Mouse (Mus musculus): ENCODE data around the gene Mapk11. TPM values are rescaled to one million over a fixed set of nuclear protein-coding genes. Genes with fewer than 3 reads are reported as not detected.

Mapk11 gene
- polyA plus RNA-seq (2012): not detected in 2 replicates

DNA sequence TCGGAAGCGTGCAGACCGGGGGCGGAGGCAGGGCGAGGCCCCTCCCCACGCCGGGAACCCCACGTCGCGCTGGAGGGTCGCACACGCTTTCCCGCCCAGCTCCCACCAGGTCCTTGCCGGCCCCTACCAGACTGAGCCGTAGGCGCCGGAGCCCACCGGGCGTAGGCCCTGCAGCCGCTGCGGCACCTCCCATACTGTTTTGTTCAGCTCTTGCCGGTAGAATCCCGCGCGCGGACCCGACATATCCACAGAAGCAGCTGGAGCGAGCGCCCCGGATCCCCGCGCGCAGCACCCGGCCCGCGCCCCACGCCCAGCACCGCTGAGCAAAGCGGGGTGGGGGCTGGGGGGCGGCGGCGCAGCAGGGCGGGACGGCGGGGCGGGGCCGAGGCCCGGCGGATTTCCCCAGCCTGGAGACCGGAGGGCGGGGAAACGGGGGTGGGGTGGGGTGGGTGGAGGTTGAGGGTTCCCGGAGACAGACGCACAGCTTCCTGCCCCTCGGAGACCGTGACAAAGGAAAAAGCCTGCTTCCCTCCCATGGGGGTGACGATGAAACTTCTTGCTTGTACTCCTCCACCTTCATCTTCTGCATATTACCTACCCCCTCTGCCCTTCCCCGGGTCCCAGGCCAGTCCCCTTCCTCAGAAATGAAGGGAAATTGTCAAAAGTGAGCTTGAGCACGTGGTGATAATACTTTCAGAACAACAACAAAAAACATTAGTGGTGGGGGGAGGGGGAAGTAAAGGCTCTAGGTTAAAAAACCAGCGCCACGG, at the start of gene Mapk11:
Gene Mapk11, minus strand, starts transcription at position 358 of the 770 bp plus-strand sequence.
- TF ChIP-seq GATA1 (IDR thresholded peaks at IDR 0.05; ENCODE audit: low read length): no peak

DNA sequence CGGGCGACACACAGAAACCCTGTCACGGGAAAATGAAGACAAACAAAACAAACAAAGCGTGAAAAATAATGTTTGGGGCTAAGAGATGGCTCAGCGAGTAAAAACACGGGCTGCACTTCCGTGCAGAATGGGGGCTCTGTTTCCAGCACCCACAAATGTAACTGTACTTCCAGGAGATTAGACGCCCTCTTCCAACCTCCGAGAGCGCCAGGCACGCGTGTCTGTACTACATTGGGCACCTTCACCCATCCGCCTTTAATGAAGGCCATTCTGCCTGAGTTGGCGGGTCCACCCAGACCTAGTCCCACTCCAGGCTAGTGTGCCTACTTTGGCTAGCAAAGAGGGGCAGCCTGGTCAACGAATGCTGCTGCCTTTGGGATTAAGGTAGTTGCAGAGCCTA, 47.6 kb upstream of the Mapk11 start:
- no peak for TF ChIP-seq GATA1 (IDR thresholded peaks at IDR 0.05; ENCODE audit: low read length)

DNA sequence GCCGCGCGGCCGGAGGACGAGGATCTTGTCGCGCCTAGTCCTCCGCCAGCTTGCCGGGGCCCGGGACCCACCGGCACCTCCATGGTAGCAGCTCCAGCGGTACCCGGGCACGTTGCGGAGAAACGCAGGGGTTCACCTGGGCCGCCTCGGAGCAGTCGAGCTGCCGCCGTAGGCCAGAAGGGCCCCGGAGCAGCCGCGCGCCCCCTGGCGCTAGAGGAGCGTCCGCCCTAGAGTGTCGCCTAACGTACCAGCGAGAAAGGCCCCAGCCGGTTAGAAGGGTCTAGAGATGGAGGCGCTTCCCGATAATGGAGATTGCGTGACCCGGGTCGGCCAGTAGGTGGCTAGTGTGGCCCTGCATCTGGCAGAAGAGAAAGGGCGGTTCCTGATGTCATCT, 46.9 kb upstream of the Mapk11 start, which contains the start of gene Dennd6b:
Gene Dennd6b, minus strand, starts transcription at position 184 of the 394 bp plus-strand sequence.
- no peak for TF ChIP-seq GATA1 (IDR thresholded peaks at IDR 0.05; ENCODE audit: low read length)

DNA sequence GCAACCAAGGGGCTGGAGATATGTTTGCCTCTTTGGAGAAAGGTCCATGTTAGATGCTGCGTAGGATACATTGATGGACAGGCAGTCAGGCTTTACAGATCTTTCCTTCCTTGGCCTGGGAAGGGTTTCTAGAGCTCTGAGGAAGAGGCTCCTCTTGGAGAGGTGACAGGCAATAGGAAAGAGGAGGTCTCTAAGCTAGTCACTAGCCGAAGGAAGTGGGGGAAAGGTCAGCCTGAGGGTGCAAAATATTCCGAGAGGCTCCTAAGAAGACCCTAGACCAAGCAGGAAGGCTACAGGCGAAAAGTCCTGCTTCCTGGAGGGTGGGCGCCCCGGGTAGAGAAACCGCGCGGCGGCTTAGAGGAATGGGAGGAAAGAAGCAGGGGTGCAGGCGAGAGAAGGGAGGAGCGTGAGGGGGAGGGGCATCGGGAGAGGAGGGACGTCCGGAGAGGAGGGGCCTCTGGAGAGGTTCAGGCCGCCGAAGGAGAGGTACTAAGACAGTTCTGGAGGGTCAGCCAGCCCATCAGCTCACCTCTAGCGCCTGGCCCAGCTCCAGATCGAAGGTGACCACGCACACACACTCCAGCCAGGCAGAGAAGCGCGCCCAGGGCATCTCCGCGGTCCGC, 46.4 kb upstream of the Mapk11 start:
- TF ChIP-seq GATA1 (IDR thresholded peaks at IDR 0.05; ENCODE audit: low read length): no peak

DNA sequence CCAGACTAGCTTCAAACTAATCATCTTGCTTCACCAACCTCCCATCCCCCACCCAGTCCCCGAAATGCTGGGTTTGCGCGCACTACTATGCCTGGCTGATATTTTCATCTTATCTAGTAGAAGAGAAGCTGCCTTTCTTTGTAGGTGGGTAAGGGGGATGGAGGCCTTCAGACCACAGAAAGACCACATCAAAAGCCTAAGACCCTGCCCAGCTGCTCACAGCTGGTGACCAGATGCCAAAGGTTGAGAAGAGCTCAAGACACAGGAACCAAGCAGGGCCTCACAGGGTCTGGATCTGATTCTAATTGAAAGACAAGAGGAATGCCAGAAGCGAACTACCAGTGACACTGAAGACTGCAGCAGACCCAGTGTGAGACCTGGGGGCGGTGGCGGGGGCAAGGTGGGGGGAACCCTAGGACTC, 45.8 kb upstream of the Mapk11 start:
- TF ChIP-seq GATA1 (IDR thresholded peaks at IDR 0.05; ENCODE audit: low read length): no peak

DNA sequence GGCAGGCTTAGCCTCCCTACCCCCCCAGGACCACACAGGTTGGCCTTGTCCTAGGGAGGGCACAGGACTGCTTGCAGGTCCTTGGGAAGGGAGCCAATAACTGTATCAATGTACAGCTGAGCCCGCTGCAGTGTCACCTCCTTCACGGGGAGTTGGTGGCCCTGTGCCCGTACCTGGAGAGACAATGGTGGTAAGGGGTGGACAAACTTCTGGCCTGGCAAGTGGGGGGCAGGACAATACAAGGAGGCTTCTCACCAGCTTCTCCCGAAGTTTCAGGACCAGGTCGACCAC, 35.5 kb upstream of the Mapk11 start:
- no peak for TF ChIP-seq GATA1 (IDR thresholded peaks at IDR 0.05; ENCODE audit: low read length)

DNA sequence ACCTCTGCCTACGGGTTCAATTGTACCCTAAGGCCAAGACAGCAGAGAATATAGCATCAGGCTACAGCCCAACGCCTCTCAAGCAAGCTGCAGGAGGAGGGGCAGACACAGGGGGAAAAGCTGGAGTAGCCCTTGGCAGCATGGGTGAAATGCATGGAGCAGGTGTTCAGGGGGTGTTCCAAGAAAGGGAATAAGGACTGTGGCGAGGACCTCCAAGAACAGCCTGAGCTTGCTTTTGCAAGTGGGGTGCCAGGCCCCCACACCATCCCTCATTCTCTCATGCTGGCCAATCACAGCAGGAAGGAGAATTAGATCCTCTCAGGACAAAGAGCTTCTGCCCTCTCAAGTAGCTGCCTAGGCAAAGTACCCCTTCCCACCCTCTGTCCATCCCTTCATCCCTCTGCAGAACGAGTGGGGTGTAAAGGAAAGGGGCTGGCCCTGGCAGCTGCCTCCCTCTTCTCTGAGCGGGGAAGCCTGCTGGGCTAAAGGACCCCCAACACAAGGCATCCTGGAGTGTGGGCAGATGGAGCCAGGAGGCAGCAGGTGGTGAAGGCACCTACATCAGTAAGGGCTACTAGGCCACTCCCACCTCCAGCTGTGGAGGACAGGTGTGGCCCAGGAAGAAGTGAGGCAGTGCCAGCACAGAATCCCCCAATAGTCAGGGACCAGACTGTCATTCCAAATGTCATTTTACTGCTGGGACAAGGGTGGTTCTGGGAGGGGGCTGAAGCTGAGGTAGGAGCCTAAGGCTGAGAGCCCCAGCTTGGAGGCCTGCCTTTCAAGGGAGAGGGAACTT, 34.9 kb upstream of the Mapk11 start:
- no peak for TF ChIP-seq GATA1 (IDR thresholded peaks at IDR 0.05; ENCODE audit: low read length)

DNA sequence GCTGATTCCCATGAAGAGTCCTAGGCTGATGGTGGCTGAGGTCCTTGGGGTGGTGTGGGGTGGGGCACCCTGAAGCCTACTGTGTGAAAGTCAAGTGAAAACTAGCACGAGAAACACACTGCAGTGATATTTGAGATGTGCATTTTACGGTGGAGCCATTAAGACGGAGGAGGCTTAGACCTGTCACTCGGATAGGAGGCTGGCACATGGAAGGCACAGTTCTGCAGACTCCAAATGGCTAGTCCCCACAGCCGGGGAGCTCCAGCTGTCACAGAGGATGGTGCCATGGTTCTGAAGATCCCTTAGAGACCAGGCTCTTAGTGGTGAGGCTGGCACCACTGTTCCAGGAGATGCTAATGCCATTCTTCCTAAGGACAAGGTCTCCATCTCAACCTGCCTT, 33.4 kb upstream of the Mapk11 start:
- no peak for TF ChIP-seq GATA1 (IDR thresholded peaks at IDR 0.05; ENCODE audit: low read length)

DNA sequence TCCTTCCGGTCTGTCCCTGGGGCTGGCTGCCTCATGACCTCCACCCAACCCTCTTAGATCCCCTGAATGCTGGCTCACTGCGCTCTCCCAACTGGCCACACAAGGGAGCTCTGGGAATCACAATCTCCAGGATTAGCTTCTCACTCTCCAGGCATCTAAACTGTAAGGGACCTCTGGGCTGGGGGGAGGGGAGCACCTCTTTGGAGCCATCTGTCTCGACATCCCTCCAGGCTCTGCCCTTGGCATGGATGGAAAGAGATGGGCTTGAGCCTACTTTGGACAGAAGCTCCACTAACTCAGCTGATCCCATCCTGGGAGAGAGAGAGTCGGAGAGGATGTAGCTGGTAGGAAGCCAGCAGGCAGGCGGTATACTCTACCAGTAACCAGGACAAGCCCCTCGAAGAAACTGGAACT, 32.9 kb upstream of the Mapk11 start:
- TF ChIP-seq GATA1 (IDR thresholded peaks at IDR 0.05; ENCODE audit: low read length): no peak

DNA sequence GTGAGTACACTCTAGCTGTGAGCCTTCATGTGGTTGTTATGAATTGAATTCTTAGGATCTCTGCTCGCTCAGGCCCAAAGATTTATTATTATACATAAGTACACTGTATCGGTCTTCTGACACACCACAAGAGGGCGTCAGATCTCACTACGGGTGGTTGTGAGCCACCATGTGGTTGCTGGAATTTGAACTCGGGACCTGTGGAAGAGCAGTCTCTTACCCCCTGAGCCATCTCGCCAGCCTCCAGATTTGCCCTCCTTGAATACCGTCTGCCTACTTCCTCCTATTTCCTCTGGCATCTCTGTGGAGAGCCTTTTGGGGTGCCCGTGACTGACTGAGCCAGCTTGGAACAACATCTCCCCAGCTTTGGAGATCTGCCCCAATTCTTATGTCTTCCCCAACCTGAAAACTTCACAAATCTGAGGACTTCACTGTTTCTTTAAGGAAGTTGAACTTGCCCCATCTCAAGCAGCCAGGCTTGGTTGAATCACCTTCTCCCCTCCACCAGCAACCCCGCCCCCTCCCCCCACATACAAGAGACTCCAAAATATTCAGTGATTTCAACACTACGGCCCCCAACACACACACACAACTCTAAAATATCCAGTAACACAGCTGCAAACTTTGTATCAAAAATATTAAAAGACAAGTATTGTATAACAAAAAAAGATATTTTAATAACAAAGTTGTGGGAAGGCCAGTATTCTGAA, 32.3 kb upstream of the Mapk11 start:
- no peak for TF ChIP-seq GATA1 (IDR thresholded peaks at IDR 0.05; ENCODE audit: low read length)

DNA sequence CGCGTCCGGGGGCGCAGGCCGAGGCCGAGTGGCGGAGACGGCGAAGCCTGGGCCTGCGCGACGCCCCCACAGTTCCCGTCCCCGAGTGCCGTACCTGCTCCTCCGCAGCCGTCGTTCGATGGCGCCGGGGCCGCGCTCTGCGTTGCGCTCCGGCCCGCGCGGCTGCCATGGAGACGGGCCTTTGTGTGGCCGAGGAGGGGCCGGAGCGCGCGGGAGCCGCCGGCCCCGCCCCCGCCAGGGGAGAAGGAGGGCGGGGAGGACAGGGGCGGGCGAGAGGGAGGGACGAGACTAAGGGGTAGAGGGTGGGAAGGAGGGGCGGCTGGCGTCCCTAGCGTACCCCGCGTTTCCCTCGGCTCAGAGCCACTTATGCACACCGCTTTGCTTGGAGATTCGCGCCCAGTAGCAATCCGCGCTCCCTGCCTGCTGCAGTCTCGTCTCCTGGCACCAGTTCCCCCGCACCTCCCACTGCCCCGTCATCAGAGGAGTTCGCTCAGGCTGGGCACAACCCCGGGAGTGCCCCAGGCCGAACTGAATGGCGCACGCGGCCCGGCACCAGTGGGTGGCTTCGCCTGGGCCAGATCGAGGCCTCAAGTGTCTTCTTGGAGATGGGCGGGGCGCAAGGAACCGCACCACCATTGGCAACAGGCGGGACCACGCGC, 31.3 kb upstream of the Mapk11 start, which contains the start of gene Plxnb2:
Gene Plxnb2, minus strand, starts transcription at position 218 of the 659 bp plus-strand sequence.
- TF ChIP-seq GATA1 (IDR thresholded peaks at IDR 0.05; ENCODE audit: low read length): no peak

DNA sequence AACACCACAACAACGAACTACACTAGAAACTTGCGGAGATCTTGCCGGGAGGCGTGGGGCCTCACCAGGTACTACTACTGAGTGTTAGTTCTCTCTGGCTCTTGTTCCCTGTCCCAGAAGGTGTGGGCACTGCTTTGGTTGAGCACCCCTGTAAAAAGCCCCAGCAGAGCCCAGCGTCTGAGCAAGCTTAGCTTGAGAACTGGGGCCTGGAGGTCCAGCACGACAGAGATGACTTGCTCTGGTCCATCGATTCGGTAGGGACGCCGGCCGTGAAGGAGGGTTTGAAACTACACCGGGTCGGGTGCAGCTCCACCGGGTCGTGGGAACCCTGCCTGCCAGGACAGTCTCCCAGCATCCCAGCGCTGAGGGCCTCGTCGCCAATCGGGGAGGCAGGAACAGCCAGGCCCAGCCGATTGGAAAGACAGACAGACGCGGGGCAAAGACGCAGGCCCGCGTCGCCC, 30.7 kb upstream of the Mapk11 start:
- TF ChIP-seq GATA1 (IDR thresholded peaks at IDR 0.05; ENCODE audit: low read length): no peak

DNA sequence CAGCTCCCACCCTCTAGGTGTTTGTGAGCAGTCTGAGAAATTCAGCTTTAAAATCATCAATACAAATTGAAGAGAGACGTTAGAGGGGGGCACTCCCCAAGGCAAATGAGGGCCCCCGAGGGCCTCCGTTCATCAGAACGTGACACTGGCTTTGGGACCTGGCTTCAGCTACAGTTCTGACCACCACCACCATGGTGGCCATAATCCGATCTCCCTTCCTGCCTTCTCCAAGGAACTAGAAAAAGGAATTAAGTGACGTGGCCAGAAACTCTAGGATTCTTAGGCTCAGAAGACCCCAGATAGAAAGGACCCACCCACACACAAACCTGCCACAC, 30.2 kb upstream of the Mapk11 start:
- TF ChIP-seq GATA1 (IDR thresholded peaks at IDR 0.05; ENCODE audit: low read length): no peak

DNA sequence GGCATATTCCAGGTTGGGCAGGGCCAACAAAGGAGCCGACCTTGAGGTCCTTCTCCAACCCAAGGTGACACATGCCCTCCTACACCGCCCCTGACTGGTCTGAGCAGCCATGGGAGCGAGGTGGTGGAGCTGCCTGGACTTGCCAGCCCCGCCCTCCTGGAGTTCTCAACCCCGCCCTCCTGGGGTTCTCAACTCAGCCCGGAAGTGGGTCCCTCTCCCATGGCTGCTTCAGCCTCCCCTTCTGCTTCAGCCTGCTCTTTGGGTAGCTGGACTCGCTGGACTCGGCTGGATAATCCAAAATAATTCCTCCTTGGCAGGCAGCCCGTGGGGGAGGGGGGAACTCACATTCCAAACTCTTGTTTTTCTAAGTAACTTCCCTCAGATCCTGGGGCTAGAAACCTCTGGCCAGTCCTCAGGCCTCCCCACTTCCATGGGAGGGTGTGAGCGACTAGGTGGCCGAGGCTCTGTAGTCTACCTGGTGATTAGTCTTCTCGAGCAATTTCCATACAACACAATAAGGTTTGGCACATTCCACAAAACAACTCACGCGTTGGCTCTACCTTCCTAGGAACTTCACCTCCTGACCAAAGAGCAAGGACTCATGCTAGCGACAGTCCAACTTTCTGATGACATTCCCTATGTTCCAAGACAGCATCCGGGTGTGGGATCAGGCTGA, 29.7 kb upstream of the Mapk11 start:
- TF ChIP-seq GATA1 (IDR thresholded peaks at IDR 0.05; ENCODE audit: low read length): no peak

Measured in G1E-ER4 (cell line).